Mouse (Mus musculus) CH12.LX (cell line): Measurements from ENCODE around the gene Mutyh.

ENCODE experiments used
- CTCF ChIP-seq, 2 experiments: IDR thresholded peaks in 1 of 2; conservative IDR thresholded peaks in 1 of 2; 2 replicates each; pipeline ENCODE4 v1.5.1; 2011 to 2012; ENCODE audit warnings: low read depth in 2 of 2, low read length in 2 of 2, improper control_type of control experiment in 1 of 2, inconsistent platforms in 1 of 2, mild to moderate bottlenecking in 1 of 2, moderate library complexity in 1 of 2
- POLR2A ChIP-seq: IDR thresholded peaks from 2 replicates; pipeline ENCODE4 v1.6.1; 2011; ENCODE audit warnings: low read depth, mild to moderate bottlenecking, improper control_type of control experiment, low read length

DNA sequence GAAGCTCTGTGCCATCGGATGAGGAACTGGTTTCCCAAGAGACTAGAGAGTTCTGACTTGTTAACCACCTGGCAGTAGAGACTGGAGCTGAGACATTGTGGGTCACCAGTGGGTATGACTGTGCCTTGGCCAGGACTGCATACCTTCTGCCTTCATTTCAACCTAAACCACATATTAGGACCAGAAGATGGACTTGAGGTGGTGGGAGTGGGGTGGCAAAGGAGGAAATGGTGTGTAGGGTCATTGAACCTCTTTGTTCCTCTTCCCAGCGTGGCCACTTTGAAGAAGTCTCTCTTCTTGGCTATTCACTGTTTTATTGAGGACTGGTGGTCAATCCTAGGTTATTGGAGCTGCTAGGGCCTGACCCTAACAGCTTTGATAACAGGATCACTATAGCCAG is 26.2 kb upstream of the Mutyh start:
- TF ChIP-seq CTCF (conservative IDR thresholded peaks at IDR 0.05 in 1 of 2, IDR thresholded peaks at IDR 0.05 in 1 of 2; ENCODE audit: low read depth in 2 of 2, low read length in 2 of 2) (no peak), POLR2A (no peak)
